Mouse (Mus musculus): ENCODE data around the gene Hist1h4c.

GRCm38 (mm10) chr13:23740256-23740840 lies 42.1 kb upstream of the Hist1h4c start:
- TF ChIP-seq CTCF (IDR thresholded peaks at IDR 0.05; ENCODE audit: low read depth, low read length) (no peak), POLR2A (IDR thresholded peaks at IDR 0.05; ENCODE audit: borderline replicate concordance, low read depth, low read length) (no peak)

All from bone marrow macrophage, adult 2 months (primary cell).